Mouse (Mus musculus) ES-Bruce4 (cell line): Measurements from ENCODE around the gene Bcl2l12. TPM values are rescaled to one million over a fixed set of nuclear protein-coding genes. Genes with fewer than 3 reads are reported as not detected.

Source experiments
- H3K27ac ChIP-seq: 2 replicates; pipeline ENCODE4 v1.5.1; 2012; ENCODE audit warnings: low read length, inconsistent platforms; ENCODE audit not compliant: insufficient read depth
- H3K27me3 ChIP-seq: 2 replicates; pipeline ENCODE4 v1.6.1; 2012; ENCODE audit warnings: mild to moderate bottlenecking, low read length, inconsistent platforms; ENCODE audit not compliant: control insufficient read depth, poor library complexity, insufficient read depth, severe bottlenecking
- H3K36me3 ChIP-seq: 2 replicates; pipeline ENCODE4 v1.6.1; 2012; ENCODE audit warnings: inconsistent platforms, mild to moderate bottlenecking, low read length, moderate library complexity; ENCODE audit not compliant: control insufficient read depth, poor library complexity, insufficient read depth, severe bottlenecking
- H3K4me1 ChIP-seq: one replicate; pipeline ENCODE4 v1.8.1; 2011; ENCODE audit warnings: low read length; ENCODE audit not compliant: control insufficient read depth, insufficient read depth
- H3K4me3 ChIP-seq: 2 replicates; pipeline ENCODE4 v1.5.1; 2011; ENCODE audit warnings: low read depth, mild to moderate bottlenecking, low read length
- H3K9ac ChIP-seq: 2 replicates; pipeline ENCODE4 v1.6.1; 2012; ENCODE audit warnings: low read depth, mild to moderate bottlenecking, inconsistent platforms; ENCODE audit not compliant: poor library complexity, severe bottlenecking
- H3K9me3 ChIP-seq: replicated peaks from 2 replicates; pipeline ENCODE4 v1.6.1; 2012; ENCODE audit warnings: mild to moderate bottlenecking, low read length, inconsistent platforms; ENCODE audit not compliant: control insufficient read depth, poor library complexity, insufficient read depth, severe bottlenecking
- CTCF ChIP-seq: IDR thresholded peaks from one replicate; pipeline ENCODE4 v1.8.1; 2011; ENCODE audit warnings: low read depth, low read length
- EP300 ChIP-seq: IDR thresholded peaks from 2 replicates; pipeline ENCODE4 v1.6.1; 2011; ENCODE audit warnings: low read depth, low read length; ENCODE audit not compliant: insufficient read depth
- POLR2A ChIP-seq: IDR thresholded peaks from one replicate; pipeline ENCODE4 v1.8.1; 2011; ENCODE audit warnings: low read length; ENCODE audit not compliant: insufficient read depth
- polyA plus RNA-seq: library from polyadenylated mRNA; stranded (reverse); fragments of >200 nt; gene quantifications from 2 replicates; pipeline ENCODE4 v1.2.4, GENCODE M21; 2011; ENCODE audit warnings: low read depth; ENCODE audit not compliant: missing spikeins, insufficient read depth, insufficient read length

Gene Bcl2l12
- polyA plus RNA-seq, 1 experiment = 41.9 TPM

DNA sequence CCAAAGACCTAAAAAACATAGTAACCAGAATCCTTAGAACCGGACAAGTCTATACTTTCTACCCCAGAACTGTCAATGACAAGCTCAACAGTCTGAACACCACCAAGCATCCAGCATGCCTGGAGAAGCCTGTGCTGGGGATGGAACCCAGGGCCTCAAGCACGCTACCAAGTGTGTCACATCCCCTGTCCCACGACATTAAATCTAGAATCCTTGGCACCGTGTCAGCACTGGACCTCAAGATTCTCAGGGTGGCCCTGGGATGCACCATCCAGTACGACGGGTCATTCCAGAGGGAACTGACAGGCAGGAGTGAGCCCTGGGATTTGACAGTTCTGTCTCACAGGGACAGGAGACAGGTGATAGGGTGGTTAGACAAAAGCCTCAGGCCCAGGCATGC is 31.5 kb upstream of the Bcl2l12 start:
- no peak for TF ChIP-seq CTCF
- no peak for TF ChIP-seq POLR2A
- TF ChIP-seq EP300 = no peak
- Histone ChIP-seq H3K36me3 (peaks cover 45% of the 10 kb centered on the region), H3K9ac (no peak overlapping the region), H3K9me3 (no peaks in the 10 kb centered on the region), H3K27me3 (no peaks in the 10 kb centered on the region), H3K4me1 (no peaks in the 10 kb centered on the region), H3K4me3 (no peak overlapping the region), H3K27ac (no peak overlapping the region)

- Histone ChIP-seq H3K27me3 (no peaks in the 10 kb centered on the region), H3K9ac (no peak overlapping the region), H3K27ac (no peak overlapping the region), H3K4me3 (no peak overlapping the region), H3K4me1 (no peaks in the 10 kb centered on the region), H3K36me3 (peaks cover 34% of the 10 kb centered on the region), H3K9me3 (no peaks in the 10 kb centered on the region)
- TF ChIP-seq POLR2A (no peak), CTCF (no peak), EP300 (no peak)
Observed at GRCm38 (mm10) chr7:45028351-45028750, 29.8 kb upstream of the Bcl2l12 start.

- Histone ChIP-seq H3K9me3 (no peaks in the 10 kb centered on the region), H3K9ac (no peak overlapping the region), H3K27me3 (no peaks in the 10 kb centered on the region), H3K4me3 (no peak overlapping the region), H3K4me1 (no peaks in the 10 kb centered on the region), H3K27ac (no peak overlapping the region), H3K36me3 (peaks cover 31% of the 10 kb centered on the region)
- TF ChIP-seq CTCF = no peak
- TF ChIP-seq POLR2A = no peak
- TF ChIP-seq EP300 = no peak
Observed at GRCm38 (mm10) chr7:45027761-45028160, 29.2 kb upstream of the Bcl2l12 start.

DNA sequence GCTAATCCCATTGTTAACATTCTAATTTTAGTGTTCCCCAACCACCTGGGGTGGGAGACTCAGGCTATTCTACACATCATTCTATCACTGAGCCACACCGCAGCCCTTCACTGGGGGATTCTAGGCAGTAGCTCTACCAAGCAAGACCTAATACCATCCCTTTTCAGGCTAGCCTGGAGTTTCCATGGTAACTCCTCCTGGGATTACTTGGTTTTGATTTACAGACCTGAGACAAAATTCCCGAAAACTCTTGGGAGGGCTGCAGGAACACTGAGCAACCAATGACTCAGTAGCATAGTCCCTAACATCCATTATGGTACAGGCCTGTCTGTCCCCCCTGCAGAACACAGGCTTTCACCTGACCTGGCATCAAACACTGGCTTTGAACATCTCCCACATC is 27.7 kb upstream of the Bcl2l12 start:
- Histone ChIP-seq H3K4me1 (no peaks in the 10 kb centered on the region), H3K9ac (no peak overlapping the region), H3K27ac (no peak overlapping the region), H3K36me3 (peaks cover 21% of the 10 kb centered on the region), H3K27me3 (no peaks in the 10 kb centered on the region), H3K4me3 (no peak overlapping the region), H3K9me3 (no peaks in the 10 kb centered on the region)
- no peak for TF ChIP-seq EP300
- TF ChIP-seq CTCF = no peak
- TF ChIP-seq POLR2A = no peak

- H3K27ac ChIP-seq = no peak overlapping the region
- H3K4me1 ChIP-seq = no peaks in the 10 kb centered on the region
- H3K4me3 ChIP-seq = no peak overlapping the region
- no peaks in the 10 kb centered on the region for H3K9me3 ChIP-seq
- no peak overlapping the region for H3K9ac ChIP-seq
- no peak for TF ChIP-seq CTCF
- TF ChIP-seq EP300 = no peak
- TF ChIP-seq POLR2A = no peak
- H3K27me3 ChIP-seq = no peaks in the 10 kb centered on the region
- peaks cover 16% of the 10 kb centered on the region for H3K36me3 ChIP-seq
Observed at GRCm38 (mm10) chr7:45025601-45026220, 27.2 kb upstream of the Bcl2l12 start.

DNA sequence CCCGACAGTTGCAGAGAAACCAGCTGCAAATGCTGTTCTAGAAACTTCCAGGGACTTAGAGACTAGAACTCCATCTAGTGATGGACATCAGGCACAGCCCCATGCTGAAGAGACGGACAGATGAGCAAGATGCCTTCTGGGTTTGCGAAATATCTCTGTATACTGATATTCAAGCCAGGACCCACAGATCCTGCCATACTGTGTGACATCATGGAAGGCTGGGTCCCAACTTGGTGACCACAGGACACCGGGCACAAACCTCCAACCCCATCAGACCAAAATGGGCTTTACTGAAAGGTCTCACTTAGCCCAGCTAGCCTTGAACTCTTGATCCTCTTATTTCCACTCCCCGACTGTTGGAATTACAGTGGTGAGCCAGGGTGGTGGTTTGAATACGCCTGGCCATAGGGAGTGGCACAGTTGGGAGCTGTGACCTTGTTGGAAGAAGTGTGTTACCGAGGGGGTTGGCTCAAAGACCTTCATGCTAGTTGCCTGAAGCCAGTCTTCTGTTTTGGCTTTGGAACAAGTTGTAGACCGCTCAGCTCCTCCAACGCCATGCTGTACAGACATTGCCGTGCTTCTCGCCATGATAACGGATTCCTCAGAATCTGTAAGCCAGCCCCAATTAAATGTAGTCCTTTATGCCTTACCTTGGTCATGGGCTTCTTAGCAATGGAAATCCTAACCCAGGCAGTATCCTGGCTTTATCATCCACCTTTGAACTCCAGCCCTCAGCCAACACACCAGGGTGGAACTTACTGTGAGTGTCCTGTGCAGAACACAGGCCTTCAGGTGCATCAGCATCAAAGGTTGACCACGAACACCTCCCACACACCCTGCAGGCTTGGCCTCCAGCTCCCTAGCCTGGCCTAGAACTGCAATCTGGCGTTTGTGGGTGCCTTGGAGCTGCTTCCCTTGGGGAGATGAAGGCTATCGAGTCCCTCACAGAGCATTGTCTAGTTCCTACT is 26.1 kb upstream of the Bcl2l12 start:
- H3K27ac ChIP-seq = no peak overlapping the region
- no peaks in the 10 kb centered on the region for H3K9me3 ChIP-seq
- TF ChIP-seq POLR2A (no peak), EP300 (no peak), CTCF (no peak)
- no peak overlapping the region for H3K9ac ChIP-seq
- H3K36me3 ChIP-seq = peaks cover 10% of the 10 kb centered on the region
- H3K27me3 ChIP-seq = no peaks in the 10 kb centered on the region
- H3K4me3 ChIP-seq = no peak overlapping the region
- no peaks in the 10 kb centered on the region for H3K4me1 ChIP-seq
